Mouse (Mus musculus) G1E (cell line): Measurements from ENCODE around the gene Dynlrb1.

Source experiments
- CTCF ChIP-seq: IDR thresholded peaks from 2 replicates; pipeline ENCODE4 v1.5.1; 2012; ENCODE audit warnings: low read depth, low read length, inconsistent platforms, mixed read lengths
- GATA1 ChIP-seq: IDR thresholded peaks from 2 replicates; pipeline ENCODE4 v1.6.1; 2012; ENCODE audit warnings: borderline replicate concordance, low read length, inconsistent platforms, mixed read lengths
- GATA2 ChIP-seq: IDR thresholded peaks from 2 replicates; pipeline ENCODE4 v1.6.1; 2012; ENCODE audit warnings: low read depth, low read length, inconsistent platforms, borderline replicate concordance

GRCm38 (mm10) chr2:155242296-155242855, 6.0 kb downstream of the Dynlrb1 start:
- TF ChIP-seq GATA1 (no peak), GATA2 (no peak), CTCF (no peak)
